Mouse (Mus musculus): ENCODE measurements around the gene Borcs6. TPM values are rescaled to one million over a fixed set of nuclear protein-coding genes. Genes with fewer than 3 reads are reported as not detected.

Gene Borcs6
- total and polyA plus RNA-seq, 3 experiments = 9.2 to 9.3 TPM; not detected in 1

DNA sequence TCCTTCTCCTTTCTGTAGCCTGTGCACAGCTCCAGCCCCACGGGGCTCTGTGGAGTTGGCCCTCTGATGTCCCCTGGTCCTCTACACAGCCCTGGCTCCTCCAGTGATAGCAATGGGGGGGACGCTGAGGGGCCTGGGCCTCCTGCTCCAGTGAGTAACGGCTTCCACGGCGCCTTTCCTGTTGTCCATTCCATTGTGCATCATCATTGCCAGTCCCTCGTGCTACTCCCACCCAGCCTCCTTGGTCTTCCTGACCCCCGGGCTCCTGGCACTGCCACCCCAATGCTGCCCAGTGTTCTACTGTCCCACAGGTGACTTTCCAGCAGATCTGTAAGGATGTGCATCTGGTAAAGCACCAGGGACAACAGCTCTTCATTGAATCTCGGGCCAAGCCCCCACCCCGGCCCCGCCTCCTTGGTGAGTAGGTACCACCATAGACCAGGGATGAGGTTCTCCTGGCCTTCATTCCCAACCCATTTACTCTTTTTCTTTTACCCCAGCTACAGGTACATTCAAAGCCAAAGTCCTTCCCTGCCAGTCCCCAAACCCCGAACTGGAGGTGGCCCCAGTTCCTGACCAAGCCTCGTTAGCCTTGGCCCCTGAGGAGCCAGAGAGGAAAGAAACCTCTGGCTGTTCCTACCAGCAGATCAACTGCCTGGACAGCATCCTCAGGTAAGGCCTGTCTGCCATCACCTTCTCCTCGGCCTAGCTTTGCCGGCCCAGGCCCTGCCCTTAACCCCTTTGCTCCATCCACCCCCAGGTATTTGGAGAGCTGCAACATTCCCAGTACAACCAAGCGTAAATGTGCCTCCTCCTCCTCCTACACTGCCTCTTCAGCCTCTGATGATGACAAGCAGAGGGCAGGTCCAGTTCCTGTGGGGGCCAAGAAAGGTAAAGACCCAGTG, 44.3 kb downstream of the Borcs6 start:
- Histone ChIP-seq H3K9ac (ENCODE audit: control insufficient read depth, low read depth, low read length, poor library complexity, severe bottlenecking) (no peak overlapping the region), H3K4me3 (ENCODE audit: control insufficient read depth in 1 of 2, insufficient read depth in 1 of 2, low read depth in 2 of 2, low read length in 2 of 2) (no peak overlapping the region), H3K27me3 (ENCODE audit: control insufficient read depth in 1 of 2, insufficient read depth in 2 of 2, low read length in 2 of 2) (no peaks in the 10 kb centered on the region), H3K4me1 (ENCODE audit: control insufficient read depth in 1 of 2, insufficient read depth in 2 of 2, low read length in 2 of 2) (peaks cover 4 to 10% of the 10 kb centered on the region in 2 experiments; a peak in 3 of 4 replicates), H3K27ac (ENCODE audit: control insufficient read depth, low read depth, low read length) (no peak overlapping the region), H3K79me2 (ENCODE audit: control insufficient read depth, insufficient read depth, low read length, poor library complexity) (peaks cover 13% of the 10 kb centered on the region; the same call in 1 of the 2 replicates), H3K9me3 (replicated peaks; ENCODE audit: insufficient read depth, low read length) (no peaks in the 10 kb centered on the region), H3K36me3 (ENCODE audit: control insufficient read depth in 1 of 2, insufficient read depth in 2 of 2, low read length in 2 of 2) (peaks cover 0 to 3% of the 10 kb centered on the region in 2 experiments; a peak in 2 of 4 replicates)
- TF ChIP-seq EP300 (IDR thresholded peaks at IDR 0.05; ENCODE audit: low read depth in 1 of 2, low read length in 2 of 2) = no peak
- TF ChIP-seq TCF12 (IDR thresholded peaks at IDR 0.05; ENCODE audit: low read depth, low read length) = no peak
- TF ChIP-seq MEF2A (IDR thresholded peaks at IDR 0.05; ENCODE audit: extremely low read depth, insufficient replicate concordance, low read depth, low read length, poor library complexity, severe bottlenecking) = no peak
- TF ChIP-seq RAD21 (IDR thresholded peaks at IDR 0.05; ENCODE audit: low read depth, low read length) = no peak
- no peak for DNase-seq (ENCODE audit: low read depth, low spot score)

DNA sequence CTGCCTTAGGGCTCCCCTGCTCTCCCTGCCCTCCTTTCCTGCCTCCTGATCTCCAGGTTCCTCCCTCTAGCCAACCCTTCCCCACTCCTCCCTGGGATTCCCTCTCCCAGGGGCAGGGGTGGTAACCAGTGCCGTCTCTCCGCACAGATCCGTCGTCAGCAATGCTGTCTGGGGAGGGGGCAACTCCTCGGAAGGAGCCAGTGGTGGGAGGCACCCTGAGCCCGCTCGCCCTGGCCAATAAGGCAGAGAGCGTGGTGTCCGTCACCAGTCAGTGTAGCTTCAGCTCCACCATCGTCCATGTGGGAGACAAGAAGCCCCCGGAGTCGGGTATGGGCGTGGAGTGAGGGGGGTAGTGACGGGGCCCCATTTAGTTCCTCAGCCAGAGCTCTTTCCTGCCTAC, 45.0 kb downstream of the Borcs6 start:
- Histone ChIP-seq H3K9ac (ENCODE audit: control insufficient read depth, low read depth, low read length, poor library complexity, severe bottlenecking) (no peak overlapping the region), H3K4me3 (ENCODE audit: control insufficient read depth in 1 of 2, insufficient read depth in 1 of 2, low read depth in 2 of 2, low read length in 2 of 2) (no peak overlapping the region), H3K36me3 (ENCODE audit: control insufficient read depth in 1 of 2, insufficient read depth in 2 of 2, low read length in 2 of 2) (peaks cover 0 to 6% of the 10 kb centered on the region in 2 experiments; a peak in 2 of 4 replicates), H3K4me1 (ENCODE audit: control insufficient read depth in 1 of 2, insufficient read depth in 2 of 2, low read length in 2 of 2) (peaks cover 2 to 8% of the 10 kb centered on the region in 2 experiments; a peak in 2 of 4 replicates), H3K27me3 (ENCODE audit: control insufficient read depth in 1 of 2, insufficient read depth in 2 of 2, low read length in 2 of 2) (no peaks in the 10 kb centered on the region), H3K27ac (ENCODE audit: control insufficient read depth, low read depth, low read length) (no peak overlapping the region), H3K79me2 (ENCODE audit: control insufficient read depth, insufficient read depth, low read length, poor library complexity) (peaks cover 8% of the 10 kb centered on the region; the same call in 1 of the 2 replicates), H3K9me3 (replicated peaks; ENCODE audit: insufficient read depth, low read length) (no peaks in the 10 kb centered on the region)
- no peak for TF ChIP-seq CHD1 (IDR thresholded peaks at IDR 0.05; ENCODE audit: low read depth, low read length)
- TF ChIP-seq ETS1 (IDR thresholded peaks at IDR 0.05; ENCODE audit: low read depth, low read length) = no peak
- TF ChIP-seq JUND (IDR thresholded peaks at IDR 0.05; ENCODE audit: low read depth, low read length) = no peak
- no peak for TF ChIP-seq BHLHE40 (IDR thresholded peaks at IDR 0.05; ENCODE audit: borderline replicate concordance, low read depth, low read length)
- TF ChIP-seq CHD2 (IDR thresholded peaks at IDR 0.05; ENCODE audit: low read length) = no peak
- TF ChIP-seq ZKSCAN1 (IDR thresholded peaks at IDR 0.05; ENCODE audit: low read depth, low read length) = no peak
- no peak for TF ChIP-seq UBTF (IDR thresholded peaks at IDR 0.05; ENCODE audit: borderline replicate concordance, insufficient read depth, low read depth, low read length)
- TF ChIP-seq HCFC1 (IDR thresholded peaks at IDR 0.05; ENCODE audit: low read depth, low read length) = no peak
- no peak for TF ChIP-seq MEF2A (IDR thresholded peaks at IDR 0.05; ENCODE audit: extremely low read depth, insufficient replicate concordance, low read depth, low read length, poor library complexity, severe bottlenecking)
- no peak for TF ChIP-seq RAD21 (IDR thresholded peaks at IDR 0.05; ENCODE audit: low read depth, low read length)
- DNase-seq (ENCODE audit: low read depth, low spot score) = no peak
